Mouse (Mus musculus) layer of hippocampus, postnatal 25 days (tissue): ENCODE data around the gene Hfe. TPM values are rescaled to one million over a fixed set of nuclear protein-coding genes. Genes with fewer than 3 reads are reported as not detected.
A peak's percentile ranks its signal among the peaks of the same experiment; 100 is the strongest.
"Not testable (repeated sequence)": the region's sequence is repeated elsewhere in the genome, so short reads cannot be mapped to it uniquely, and the experiment has no call there.

Source experiments
- DNase-seq, 2 experiments: peaks; one replicate each; pipeline ENCODE4 v3.0.0; 2022; ENCODE audit warnings: mixed read lengths in 2 of 2, low spot score in 1 of 2; ENCODE audit errors: extremely low spot score in 1 of 2
- microRNA-seq, 2 experiments: library from miRNA; unstranded; fragments of <30 nt; microRNA quantifications; one replicate each; pipeline ENCODE4 v1.2.0; 2021
- total RNA-seq, 2 experiments: library from RNA; stranded (reverse); gene quantifications; 2 replicates each; pipeline ENCODE4 v1.2.3; 2021

The Hfe gene
- total RNA-seq, 2 experiments from 2014 or later, result 3.5 to 3.6 TPM

GRCm38 (mm10) chr13:23687181-23687580, 23.5 kb downstream of the Hfe start:
- no peak for DNase-seq

GRCm38 (mm10) chr13:23685966-23686365, 24.7 kb downstream of the Hfe start:
- DNase-seq, result no peak

- no peak for DNase-seq
Observed at GRCm38 (mm10) chr13:23685121-23685861, 25.4 kb downstream of the Hfe start.

GRCm38 (mm10) chr13:23684295-23684945, 26.2 kb downstream of the Hfe start:
- DNase-seq, result not testable (repeated sequence)

- peak; percentile 67 to 68 for DNase-seq
Observed at GRCm38 (mm10) chr13:23683755-23684281, 26.8 kb downstream of the Hfe start, which contains the start of the genes Hist1h2ac and Hist1h2bc. Hist1h2ac (minus strand) TSS chr13:23683948. Hist1h2bc (plus strand) TSS chr13:23684199.

GRCm38 (mm10) chr13:23682947-23683754, 27.5 kb downstream of the Hfe start:
- not testable (repeated sequence) for DNase-seq

- DNase-seq, result no peak
Observed at GRCm38 (mm10) chr13:23682623-23682946, 28.1 kb downstream of the Hfe start.

- no peak for DNase-seq
Observed at GRCm38 (mm10) chr13:23681990-23682582, 28.6 kb downstream of the Hfe start.

- no peak for DNase-seq
Observed at GRCm38 (mm10) chr13:23662536-23662935, 48.1 kb downstream of the Hfe start.

GRCm38 (mm10) chr13:23659636-23660366, 50.9 kb downstream of the Hfe start:
- no peak for DNase-seq

Small RNAs within 50 kb of the gene (microRNA-seq; reads per million reads assigned to microRNA genes)
- gene Gm44314, result 0 reads per million in 2 experiments
- 0 reads per million in 2 experiments for gene Gm44350
- 0 reads per million in 2 experiments for gene Gm44484

Other genes with a start within 250 kb of the Hfe start
- gene Btn1a1, start 245.0 kb downstream of the Hfe start, total RNA-seq, result not detected
- under 1 TPM; 0.59 to 0.66 TPM for gene Btn2a2, start 222.0 kb downstream of the Hfe start, total RNA-seq
- gene Hist1h4h, start 179.8 kb downstream of the Hfe start, total RNA-seq, result 100 to 1,000 TPM; 289 to 367 TPM
- 10 to 100 TPM in 1 of 2 experiments, 1 to 10 TPM in 1; 7.8 to 12.2 TPM for gene Hist1h2af, start 176.9 kb downstream of the Hfe start, total RNA-seq
- 1 to 10 TPM; 3.6 to 5.7 TPM for gene Hist1h3g, start 175.4 kb downstream of the Hfe start, total RNA-seq
- 1 to 10 TPM in 1 of 2 experiments, under 1 TPM in 1; 0.94 to 1.1 TPM for gene Hist1h2bh, start 167.5 kb downstream of the Hfe start, total RNA-seq
- 10 to 100 TPM; 15.7 to 16.5 TPM for gene Hist1h3f, start 166.8 kb downstream of the Hfe start, total RNA-seq
- 100 to 1,000 TPM; 127 to 164 TPM for gene Hist1h4f, start 159.2 kb downstream of the Hfe start, total RNA-seq
- 1 to 10 TPM; 4.7 to 4.8 TPM for gene Hist1h1d, start 157.6 kb downstream of the Hfe start, total RNA-seq
- 10 to 100 TPM; 47.8 to 50.0 TPM for gene Hist1h3e, start 148.5 kb downstream of the Hfe start, total RNA-seq
- 1 to 10 TPM; 4.6 to 7.9 TPM for gene Hist1h2ae, start 139.6 kb downstream of the Hfe start, total RNA-seq
- gene Hist1h2bg, start 139.5 kb downstream of the Hfe start, total RNA-seq, result 10 to 100 TPM; 79.1 to 83.5 TPM
- gene Hist1h2bf, start 136.7 kb downstream of the Hfe start, total RNA-seq, result 10 to 100 TPM; 26.4 to 30.6 TPM
- 10 to 100 TPM in 1 of 2 experiments, 1 to 10 TPM in 1; 7.1 to 11.6 TPM for gene Hist1h2ad, start 136.5 kb downstream of the Hfe start, total RNA-seq
- 10 to 100 TPM; 10.0 to 14.4 TPM for gene Hist1h3d, start 135.1 kb downstream of the Hfe start, total RNA-seq
- gene Hist1h4d, start 129.3 kb downstream of the Hfe start, total RNA-seq, result 100 to 1,000 TPM; 129 to 153 TPM
- 1 to 10 TPM; 7.1 to 8.3 TPM for gene Hist1h2be, start 89.7 kb downstream of the Hfe start, total RNA-seq
- gene Hist1h1e, start 88.3 kb downstream of the Hfe start, total RNA-seq, result 10 to 100 TPM; 45.8 to 59.4 TPM
- gene Hist1h2ac, start 26.9 kb downstream of the Hfe start, total RNA-seq, result 1 to 10 TPM; 3.1 to 3.3 TPM
- 10 to 100 TPM; 50.7 to 51.1 TPM for gene Hist1h2bc, start 26.7 kb downstream of the Hfe start, total RNA-seq
- gene Hist1h1t, start 15.0 kb downstream of the Hfe start, total RNA-seq, result not detected
- 100 to 1,000 TPM in 1 of 2 experiments, 10 to 100 TPM in 1; 92.2 to 102 TPM for gene Hist1h4c, start 12.4 kb downstream of the Hfe start, total RNA-seq
- gene Hist1h1c, start 28.0 kb upstream of the Hfe start, total RNA-seq, result 10 to 100 TPM; 53.2 to 69.4 TPM
- 1 to 10 TPM; 4.6 to 6.0 TPM for gene Hist1h3c, start 34.7 kb upstream of the Hfe start, total RNA-seq
- 10 to 100 TPM; 20.1 to 33.5 TPM for gene Hist1h2bb, start 35.9 kb upstream of the Hfe start, total RNA-seq
- gene Hist1h2ab, start 40.3 kb upstream of the Hfe start, total RNA-seq, result 10 to 100 TPM; 24.8 to 42.0 TPM
- gene Hist1h3b, start 41.4 kb upstream of the Hfe start, total RNA-seq, result 10 to 100 TPM; 12.3 to 22.8 TPM
- 10 to 100 TPM; 71.8 to 80.9 TPM for gene Hist1h4b, start 46.2 kb upstream of the Hfe start, total RNA-seq
- gene Hist1h4a, start 50.4 kb upstream of the Hfe start, total RNA-seq, result 10 to 100 TPM; 42.9 to 58.9 TPM
- gene Hist1h3a, start 51.5 kb upstream of the Hfe start, total RNA-seq, result 10 to 100 TPM; 30.8 to 53.8 TPM
- 10 to 100 TPM; 15.6 to 24.5 TPM for gene Hist1h1a, start 52.8 kb upstream of the Hfe start, total RNA-seq
- not detected for gene Trim38, start 59.1 kb upstream of the Hfe start, total RNA-seq
- under 1 TPM in 1 of 2 experiments, not detected in 1; 0.12 TPM for gene Slc17a2, start 96.1 kb upstream of the Hfe start, total RNA-seq
- gene Slc17a3, start 128.6 kb upstream of the Hfe start, total RNA-seq, result not detected
- gene Slc17a1, start 156.9 kb upstream of the Hfe start, total RNA-seq, result not detected
- gene Slc17a4, start 204.2 kb upstream of the Hfe start, total RNA-seq, result not detected
- not detected for gene Hist1h2ba, start 223.3 kb upstream of the Hfe start, total RNA-seq
- gene Hist1h2aa, start 223.6 kb upstream of the Hfe start, total RNA-seq, result not detected